Mouse (Mus musculus): Measurements from ENCODE around the gene Cdc14b. TPM values are rescaled to one million over a fixed set of nuclear protein-coding genes. Genes with fewer than 3 reads are reported as not detected.
A peak's percentile ranks its signal among the peaks of the same experiment; 100 is the strongest.

Gene Cdc14b
- 8.2 and 9.4 TPM in 2 replicates for polyA plus RNA-seq (2015; fragmentation: Nextera tagmentation; extraction: Ambion mirVana)

DNA sequence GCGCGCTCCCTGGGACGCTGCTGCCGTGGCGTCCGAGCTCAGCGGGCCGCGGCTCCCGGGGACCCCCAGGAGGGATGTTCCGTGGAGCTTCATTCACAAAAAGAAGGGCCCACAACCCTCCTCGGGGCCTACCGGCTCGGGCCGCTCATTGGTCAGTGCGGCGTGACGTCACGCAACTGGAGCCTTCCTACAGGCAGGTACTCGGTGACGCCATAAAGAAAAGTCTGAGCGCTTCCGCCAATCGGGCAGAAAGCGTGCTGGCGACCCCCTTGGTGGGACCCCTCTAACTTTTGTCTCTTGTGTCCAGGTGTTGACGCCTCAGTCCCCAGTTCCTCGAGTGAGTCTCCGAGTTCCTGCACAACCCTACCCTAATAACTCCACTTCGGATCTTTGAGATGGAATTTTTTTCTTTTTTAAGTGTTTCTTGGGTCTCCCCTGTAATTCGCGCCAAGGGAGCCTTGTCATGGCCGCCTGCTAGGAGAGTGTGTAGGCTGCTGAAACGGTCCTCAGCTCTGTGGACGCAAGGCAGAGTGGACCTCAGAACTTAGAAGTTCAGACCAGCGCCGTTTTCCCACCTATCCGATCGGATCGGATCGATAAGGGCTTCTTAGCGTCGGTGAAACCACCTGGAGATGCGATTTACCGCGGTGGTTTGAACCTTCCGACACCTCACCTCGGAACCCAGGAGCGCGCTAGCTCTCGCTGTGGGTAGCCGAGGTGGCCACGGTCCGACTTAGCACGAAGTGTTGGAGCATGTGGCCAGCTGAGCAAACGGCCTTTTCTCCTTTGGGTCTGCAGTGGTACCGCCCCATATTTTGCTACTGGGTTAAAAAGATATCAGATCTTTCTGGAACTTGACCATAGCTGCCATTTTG, at the start of gene Cdc14b:
Gene Cdc14b, minus strand, starts transcription at position 412 of the 875 bp plus-strand sequence.
- 1% methylated on average over 57 of the region's 57 CpGs for WGBS (ENCODE audit: insufficient replicate concordance)
- Histone ChIP-seq H3K9me3 (replicated peaks; ENCODE audit: control insufficient read depth, low read length) (no peaks in the 10 kb centered on the region), H3K27me3 (ENCODE audit: control insufficient read depth, insufficient read depth, low read depth, low read length) (peaks cover 34% of the 10 kb centered on the region), H3K27ac (ENCODE audit: low read length) (no peak within 1 kb of the TSS), H3K9ac (ENCODE audit: low read depth, low read length) (peak within 1 kb of the TSS; percentile 52), H3K4me2 (ENCODE audit: low read depth, low read length) (peak within 1 kb of the TSS; percentile 77), H3K4me1 (ENCODE audit: control insufficient read depth, low read depth, low read length) (peaks cover 19% of the 10 kb centered on the region), H3K36me3 (ENCODE audit: control insufficient read depth, insufficient read depth) (no peaks in the 10 kb centered on the region), H3K4me3 (ENCODE audit: low read depth, low read length) (peak within 1 kb of the TSS; percentile 67)
- ATAC-seq (ENCODE audit: low read depth), result peak; percentile 87

GRCm38 (mm10) chr13:64322561-64323281, 47.6 kb upstream of the Cdc14b start:
- no peaks in the 10 kb centered on the region for H3K36me3 ChIP-seq (ENCODE audit: control insufficient read depth, insufficient read depth)
- WGBS (ENCODE audit: insufficient replicate concordance), result 50% methylated on average over 8 of the region's 8 CpGs
- ATAC-seq (ENCODE audit: low read depth), result no peak
- no peak overlapping the region for H3K9ac ChIP-seq (ENCODE audit: low read depth, low read length)
- no peak overlapping the region for H3K4me3 ChIP-seq (ENCODE audit: low read depth, low read length)
- H3K27ac ChIP-seq (ENCODE audit: low read length), result no peak overlapping the region
- no peaks in the 10 kb centered on the region for H3K9me3 ChIP-seq (replicated peaks; ENCODE audit: control insufficient read depth, low read length)
- H3K27me3 ChIP-seq (ENCODE audit: control insufficient read depth, insufficient read depth, low read depth, low read length), result no peaks in the 10 kb centered on the region
- H3K4me1 ChIP-seq (ENCODE audit: control insufficient read depth, low read depth, low read length), result no peaks in the 10 kb centered on the region
- no peak overlapping the region for H3K4me2 ChIP-seq (ENCODE audit: low read depth, low read length)

DNA sequence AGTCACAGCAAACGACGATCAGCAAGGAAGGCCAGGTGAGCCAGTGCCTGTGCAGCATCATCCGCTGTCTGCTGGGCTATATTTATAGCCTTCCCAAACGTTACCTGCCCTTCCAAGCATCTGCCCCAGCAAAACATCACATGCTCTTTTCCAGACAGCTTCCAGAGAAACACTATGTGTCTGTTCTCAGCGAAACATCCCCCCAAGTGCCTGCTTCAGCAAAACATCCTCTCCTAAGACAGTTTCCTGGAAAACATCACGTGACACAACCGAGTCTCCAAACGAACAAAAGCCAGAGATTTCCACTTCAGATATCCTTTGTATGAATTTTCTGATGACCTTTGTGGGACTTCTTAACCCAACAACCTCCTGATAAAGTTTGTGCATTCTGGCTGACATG, 45.2 kb upstream of the Cdc14b start:
- H3K4me3 ChIP-seq (ENCODE audit: low read depth, low read length), result no peak overlapping the region
- H3K27ac ChIP-seq (ENCODE audit: low read length), result no peak overlapping the region
- WGBS (ENCODE audit: insufficient replicate concordance), result 49% methylated on average over 8 of the region's 8 CpGs
- H3K9me3 ChIP-seq (replicated peaks; ENCODE audit: control insufficient read depth, low read length), result no peaks in the 10 kb centered on the region
- ATAC-seq (ENCODE audit: low read depth), result no peak
- no peaks in the 10 kb centered on the region for H3K36me3 ChIP-seq (ENCODE audit: control insufficient read depth, insufficient read depth)
- H3K9ac ChIP-seq (ENCODE audit: low read depth, low read length), result no peak overlapping the region
- H3K27me3 ChIP-seq (ENCODE audit: control insufficient read depth, insufficient read depth, low read depth, low read length), result no peaks in the 10 kb centered on the region
- no peak overlapping the region for H3K4me2 ChIP-seq (ENCODE audit: low read depth, low read length)
- no peaks in the 10 kb centered on the region for H3K4me1 ChIP-seq (ENCODE audit: control insufficient read depth, low read depth, low read length)

DNA sequence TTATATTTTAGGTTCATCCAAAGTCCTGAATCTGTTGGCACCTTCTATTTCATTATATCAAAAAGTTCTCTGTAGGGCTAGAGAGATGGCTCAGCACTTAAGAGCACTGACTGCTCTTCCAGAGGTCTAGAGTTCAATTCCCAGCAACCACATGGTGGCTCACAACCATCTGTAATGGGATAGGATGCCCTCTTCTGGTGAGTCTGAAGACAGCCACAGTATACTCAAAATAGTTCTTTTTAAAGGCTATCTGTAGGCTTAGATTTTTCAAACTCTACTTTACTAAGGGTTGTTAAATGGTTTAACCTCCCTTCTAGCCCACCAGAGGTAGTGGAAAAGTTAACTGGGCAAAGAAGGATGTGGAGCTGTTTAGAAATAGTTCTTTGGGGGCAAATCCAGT, 44.7 kb upstream of the Cdc14b start:
- no peaks in the 10 kb centered on the region for H3K9me3 ChIP-seq (replicated peaks; ENCODE audit: control insufficient read depth, low read length)
- ATAC-seq (ENCODE audit: low read depth), result no peak
- no peak overlapping the region for H3K4me3 ChIP-seq (ENCODE audit: low read depth, low read length)
- no peaks in the 10 kb centered on the region; the same call in 1 of the 2 replicates for H3K4me1 ChIP-seq (ENCODE audit: control insufficient read depth, low read depth, low read length)
- no peak overlapping the region for H3K4me2 ChIP-seq (ENCODE audit: low read depth, low read length)
- no peak overlapping the region for H3K9ac ChIP-seq (ENCODE audit: low read depth, low read length)
- H3K36me3 ChIP-seq (ENCODE audit: control insufficient read depth, insufficient read depth), result no peaks in the 10 kb centered on the region
- no peaks in the 10 kb centered on the region for H3K27me3 ChIP-seq (ENCODE audit: control insufficient read depth, insufficient read depth, low read depth, low read length)
- H3K27ac ChIP-seq (ENCODE audit: low read length), result no peak overlapping the region

DNA sequence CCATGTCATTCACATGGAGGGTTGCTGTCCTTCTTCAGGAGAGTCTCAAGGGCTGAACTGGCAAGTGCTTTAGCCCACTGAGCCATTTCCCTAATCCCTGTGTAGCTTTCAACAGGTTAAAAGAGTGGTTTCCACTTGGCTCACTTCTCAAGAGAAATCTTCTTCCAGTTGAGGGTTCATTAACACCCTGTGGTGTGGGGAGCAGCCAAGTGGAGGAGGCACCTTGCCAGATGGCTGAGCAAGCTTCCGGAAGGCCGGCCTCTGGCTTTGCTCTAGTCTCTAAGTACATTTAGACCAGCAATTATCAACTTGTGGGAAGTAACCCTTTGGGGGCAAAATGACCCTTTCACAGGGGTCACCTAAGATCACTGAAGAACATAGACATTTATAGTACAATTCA, 43.3 kb upstream of the Cdc14b start:
- ATAC-seq (ENCODE audit: low read depth), result no peak
- H3K27ac ChIP-seq (ENCODE audit: low read length), result no peak overlapping the region
- H3K4me2 ChIP-seq (ENCODE audit: low read depth, low read length), result no peak overlapping the region
- H3K27me3 ChIP-seq (ENCODE audit: control insufficient read depth, insufficient read depth, low read depth, low read length), result no peaks in the 10 kb centered on the region
- H3K9ac ChIP-seq (ENCODE audit: low read depth, low read length), result no peak overlapping the region
- no peaks in the 10 kb centered on the region for H3K36me3 ChIP-seq (ENCODE audit: control insufficient read depth, insufficient read depth)
- no peaks in the 10 kb centered on the region for H3K9me3 ChIP-seq (replicated peaks; ENCODE audit: control insufficient read depth, low read length)
- no peaks in the 10 kb centered on the region; the same call in 1 of the 2 replicates for H3K4me1 ChIP-seq (ENCODE audit: control insufficient read depth, low read depth, low read length)
- 68% methylated on average over 2 of the region's 2 CpGs for WGBS (ENCODE audit: insufficient replicate concordance)
- H3K4me3 ChIP-seq (ENCODE audit: low read depth, low read length), result no peak overlapping the region

- Histone ChIP-seq H3K36me3 (ENCODE audit: control insufficient read depth, insufficient read depth) (no peaks in the 10 kb centered on the region), H3K27me3 (ENCODE audit: control insufficient read depth, insufficient read depth, low read depth, low read length) (no peaks in the 10 kb centered on the region), H3K9me3 (replicated peaks; ENCODE audit: control insufficient read depth, low read length) (no peaks in the 10 kb centered on the region), H3K4me1 (ENCODE audit: control insufficient read depth, low read depth, low read length) (peaks cover 12% of the 10 kb centered on the region), H3K4me3 (ENCODE audit: low read depth, low read length) (no peak overlapping the region), H3K9ac (ENCODE audit: low read depth, low read length) (no peak overlapping the region), H3K27ac (ENCODE audit: low read length) (no peak overlapping the region), H3K4me2 (ENCODE audit: low read depth, low read length) (no peak overlapping the region)
- ATAC-seq (ENCODE audit: low read depth), result no peak
- 0% methylated on average over 3 of the region's 3 CpGs for WGBS (ENCODE audit: insufficient replicate concordance)
These were observed 40.5 kb upstream of the Cdc14b start for GRCm38 (mm10) chr13:64315483-64316050.

- H3K4me2 ChIP-seq (ENCODE audit: low read depth, low read length), result no peak overlapping the region
- no peak overlapping the region for H3K9ac ChIP-seq (ENCODE audit: low read depth, low read length)
- H3K9me3 ChIP-seq (replicated peaks; ENCODE audit: control insufficient read depth, low read length), result no peaks in the 10 kb centered on the region
- H3K27ac ChIP-seq (ENCODE audit: low read length), result no peak overlapping the region
- 59% methylated on average over 3 of the region's 3 CpGs for WGBS (ENCODE audit: insufficient replicate concordance)
- no peaks in the 10 kb centered on the region for H3K27me3 ChIP-seq (ENCODE audit: control insufficient read depth, insufficient read depth, low read depth, low read length)
- H3K36me3 ChIP-seq (ENCODE audit: control insufficient read depth, insufficient read depth), result no peaks in the 10 kb centered on the region
- H3K4me3 ChIP-seq (ENCODE audit: low read depth, low read length), result no peak overlapping the region
- H3K4me1 ChIP-seq (ENCODE audit: control insufficient read depth, low read depth, low read length), result peaks cover 25% of the 10 kb centered on the region
- no peak for ATAC-seq (ENCODE audit: low read depth)
These were observed 39.0 kb upstream of the Cdc14b start for GRCm38 (mm10) chr13:64314041-64314440.

DNA sequence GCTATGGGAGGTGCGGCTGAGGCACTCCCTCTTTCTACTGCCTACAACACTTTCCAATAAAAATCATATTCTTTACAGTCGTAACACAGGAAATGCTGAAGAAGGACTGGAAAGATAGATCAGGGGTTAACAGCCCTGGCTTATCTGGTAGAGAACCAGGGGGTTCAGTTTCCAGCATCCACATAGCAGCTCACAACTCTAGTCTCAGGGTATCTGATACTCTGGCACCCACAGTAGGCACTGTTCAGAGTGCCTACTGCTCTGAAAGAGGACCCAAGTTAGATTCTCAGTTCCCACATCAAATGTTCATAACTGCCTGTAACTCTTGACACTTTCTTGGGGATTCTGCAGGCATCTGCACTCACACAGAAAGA, 37.8 kb upstream of the Cdc14b start:
- 0% methylated on average over 2 of the region's 2 CpGs for WGBS (ENCODE audit: insufficient replicate concordance)
- no peaks in the 10 kb centered on the region for H3K27me3 ChIP-seq (ENCODE audit: control insufficient read depth, insufficient read depth, low read depth, low read length)
- H3K4me1 ChIP-seq (ENCODE audit: control insufficient read depth, low read depth, low read length), result peaks cover 25% of the 10 kb centered on the region
- peak overlapping the region; percentile 9 for H3K27ac ChIP-seq (ENCODE audit: low read length)
- H3K4me3 ChIP-seq (ENCODE audit: low read depth, low read length), result peak overlapping the region; percentile 81
- H3K9me3 ChIP-seq (replicated peaks; ENCODE audit: control insufficient read depth, low read length), result no peaks in the 10 kb centered on the region
- peak; percentile 2; the same call in 1 of the 2 replicates for ATAC-seq (ENCODE audit: low read depth)
- no peaks in the 10 kb centered on the region for H3K36me3 ChIP-seq (ENCODE audit: control insufficient read depth, insufficient read depth)
- peak overlapping the region; percentile 93 for H3K4me2 ChIP-seq (ENCODE audit: low read depth, low read length)
- peak overlapping the region; percentile 38; the same call in 1 of the 2 replicates for H3K9ac ChIP-seq (ENCODE audit: low read depth, low read length)

All from liver, embryonic 16.5 days (tissue).